Mouse (Mus musculus) lung, embryonic 14.5 days (tissue): ENCODE measurements around the gene Gm20765. TPM values are rescaled to one million over a fixed set of nuclear protein-coding genes. Genes with fewer than 3 reads are reported as not detected.

Source experiments
- ATAC-seq: fragments of 200-750 bp; cut with Nextera tagmentation; 2 replicates; pipeline ENCODE4 v1.8.0; 2017; ENCODE audit warnings: mild to moderate bottlenecking, moderate TSS enrichment, moderate library complexity; ENCODE audit not compliant: insufficient read depth
- DNase-seq: peaks from one replicate; pipeline ENCODE4 v3.0.0-alpha.2; 2015
- H3K27ac ChIP-seq: fragments of 300-500 bp; sonication (generic); 2 replicates; pipeline ENCODE4 v1.5.1; 2014; ENCODE audit warnings: low read depth, mild to moderate bottlenecking, moderate library complexity
- H3K27me3 ChIP-seq: fragments of 300-500 bp; sonication (generic); 2 replicates; pipeline ENCODE4 v1.6.1; 2014; ENCODE audit warnings: low read length, control low read depth; ENCODE audit not compliant: insufficient read depth
- H3K36me3 ChIP-seq: fragments of 300-500 bp; sonication (generic); 2 replicates; pipeline ENCODE4 v1.6.1; 2014; ENCODE audit warnings: control low read depth; ENCODE audit not compliant: insufficient read depth
- H3K4me1 ChIP-seq: fragments of 300-500 bp; sonication (generic); 2 replicates; pipeline ENCODE4 v1.6.1; 2014; ENCODE audit warnings: antibody characterized with exemption, control low read depth; ENCODE audit not compliant: insufficient read depth
- H3K4me2 ChIP-seq: fragments of 300-500 bp; sonication (generic); 2 replicates; pipeline ENCODE4 v1.6.1; 2014; ENCODE audit warnings: mild to moderate bottlenecking
- H3K4me3 ChIP-seq: fragments of 300-500 bp; sonication (generic); 2 replicates; pipeline ENCODE4 v1.5.1; 2014; ENCODE audit warnings: low read depth, low read length
- H3K9ac ChIP-seq: fragments of 300-500 bp; sonication (generic); 2 replicates; pipeline ENCODE4 v1.6.1; 2014
- H3K9me3 ChIP-seq: fragments of 300-500 bp; sonication (generic); 2 replicates; pipeline ENCODE4 v1.6.1; 2016; ENCODE audit warnings: low read depth, low read length, control low read depth
- CTCF ChIP-seq: IDR thresholded peaks from 2 replicates; pipeline ENCODE4 v1.5.1; 2016; ENCODE audit warnings: antibody characterized with exemption, low read depth
- WGBS: fragments of 180-500 bp; shearing (Covaris S2); extraction: QIAGEN DNeasy Blood & Tissue Kit; methylation state at CpG from one replicate; pipeline ENCODE4 v1.1.7; 2014; 5-methylcytosine and 5-hydroxymethylcytosine counted together
- polyA plus RNA-seq: library from polyadenylated mRNA; unstranded; fragments of >200 nt; fragmentation: Nextera tagmentation; extraction: Ambion mirVana; gene quantifications from 2 replicates; pipeline ENCODE4 v1.2.1, GENCODE M21; 2014

The Gm20765 gene
- polyA plus RNA-seq, 1 experiment from 2014 or later, result not detected

DNA sequence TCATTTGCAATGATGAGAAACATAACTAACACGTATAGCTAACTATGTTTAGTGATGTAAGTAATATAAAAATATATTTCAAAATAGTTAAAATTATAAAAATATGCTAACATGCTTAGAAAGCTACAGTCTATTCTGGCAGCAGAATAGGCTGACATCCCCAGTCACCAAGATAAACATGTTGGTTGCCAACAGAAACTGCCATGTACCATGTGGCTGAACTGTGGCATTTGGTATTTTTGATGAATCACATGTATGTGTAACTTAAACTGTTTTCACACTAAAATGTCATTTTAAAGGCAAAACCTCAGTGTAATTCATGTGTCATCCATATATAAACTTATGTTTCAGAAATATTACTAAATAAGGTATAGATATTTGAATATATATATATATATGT is 24.3 kb downstream of the Gm20765 start:
- Histone ChIP-seq H3K4me2 (no peak overlapping the region), H3K36me3 (no peaks in the 10 kb centered on the region), H3K9ac (no peak overlapping the region), H3K27ac (no peak overlapping the region), H3K4me1 (no peaks in the 10 kb centered on the region), H3K9me3 (no peaks in the 10 kb centered on the region), H3K4me3 (no peak overlapping the region), H3K27me3 (no peaks in the 10 kb centered on the region)
- DNase-seq (no peak), ATAC-seq (no peak)
- TF ChIP-seq CTCF, result no peak
- 77% methylated on average over 1 of the region's 1 CpGs for WGBS

- 71% methylated on average over 3 of the region's 3 CpGs for WGBS
- no peak for ATAC-seq
- H3K27me3 ChIP-seq, result no peaks in the 10 kb centered on the region
These were observed 25.1 kb downstream of the Gm20765 start for GRCm38 (mm10) chr10:104210268-104210990.

GRCm38 (mm10) chr10:104214527-104214926 is 29.2 kb downstream of the Gm20765 start:
- ATAC-seq (no peak), DNase-seq (no peak)
- Histone ChIP-seq H3K36me3 (no peaks in the 10 kb centered on the region), H3K27me3 (no peaks in the 10 kb centered on the region), H3K27ac (no peak overlapping the region), H3K4me2 (no peak overlapping the region), H3K4me3 (no peak overlapping the region), H3K9me3 (no peaks in the 10 kb centered on the region), H3K9ac (no peak overlapping the region), H3K4me1 (no peaks in the 10 kb centered on the region)
- WGBS, result 84% methylated on average over 5 of the region's 5 CpGs
- no peak for TF ChIP-seq CTCF

More at GRCm38 (mm10) chr10:104210268-104210990, 25.1 kb downstream of the Gm20765 start:
- no peaks in the 10 kb centered on the region for H3K36me3 ChIP-seq
- no peak overlapping the region for H3K4me3 ChIP-seq
- H3K9me3 ChIP-seq, result no peaks in the 10 kb centered on the region
- H3K9ac ChIP-seq, result no peak overlapping the region
- DNase-seq, result no peak
- no peak for TF ChIP-seq CTCF
- H3K4me2 ChIP-seq, result no peak overlapping the region
- H3K4me1 ChIP-seq, result no peaks in the 10 kb centered on the region
- no peak overlapping the region for H3K27ac ChIP-seq

GRCm38 (mm10) chr10:104220303-104221021 is 35.1 kb downstream of the Gm20765 start:
- no peaks in the 10 kb centered on the region for H3K27me3 ChIP-seq
- H3K9me3 ChIP-seq, result no peaks in the 10 kb centered on the region
- H3K4me2 ChIP-seq, result no peak overlapping the region
- ATAC-seq, result no peak
- H3K4me3 ChIP-seq, result no peak overlapping the region
- DNase-seq, result peak; percentile 3
- TF ChIP-seq CTCF, result no peak
- no peak overlapping the region for H3K9ac ChIP-seq
- H3K27ac ChIP-seq, result no peak overlapping the region
- WGBS, result 74% methylated on average over 6 of the region's 6 CpGs
- H3K4me1 ChIP-seq, result no peaks in the 10 kb centered on the region
- H3K36me3 ChIP-seq, result no peaks in the 10 kb centered on the region

Other genes with a start within 250 kb of the Gm20765 start
- gene Gm21293, start 42.5 kb upstream of the Gm20765 start, polyA plus RNA-seq, result not detected in 2 replicates
- not detected in 2 replicates for gene Gm6763, start 34.0 kb upstream of the Gm20765 start, polyA plus RNA-seq
- not detected in 2 replicates for gene Gm8764, start 25.5 kb upstream of the Gm20765 start, polyA plus RNA-seq
- gene Gm21304, start 17.0 kb upstream of the Gm20765 start, polyA plus RNA-seq, result not detected in 2 replicates
- gene Gm21312, start 8.5 kb upstream of the Gm20765 start, polyA plus RNA-seq, result not detected in 2 replicates
- not detected in 2 replicates for gene Gm4340, start 8.5 kb downstream of the Gm20765 start, polyA plus RNA-seq